Mouse (Mus musculus) ovary, postnatal 36 days (tissue): ENCODE data around the gene Vmn1r166.
"Not testable (repeated sequence)": the region's sequence is repeated elsewhere in the genome, so short reads cannot be mapped to it uniquely, and the experiment has no call there.

Source experiments
- DNase-seq: peaks from one replicate; pipeline ENCODE4 v3.0.0; 2022; ENCODE audit warnings: low spot score, mixed read lengths

Gene Vmn1r166

GRCm38 (mm10) chr7:23251582-23251981, at the start of gene Vmn1r166:
Vmn1r166 (minus strand) TSS chr7:23251682.
- DNase-seq: not testable (repeated sequence)

- DNase-seq: not testable (repeated sequence)
Observed at GRCm38 (mm10) chr7:23300892-23301291, 49.4 kb upstream of the Vmn1r166 start, which contains the start of gene Nlrp4e. Nlrp4e (plus strand) TSS chr7:23301192.

GRCm38 (mm10) chr7:23278800-23279199, 27.3 kb upstream of the Vmn1r166 start, which contains the start of gene Gm6902:
Gm6902 (minus strand) TSS chr7:23278900.
- DNase-seq: not testable (repeated sequence)

- not testable (repeated sequence) for DNase-seq
Observed at GRCm38 (mm10) chr7:23217032-23217431, 34.5 kb downstream of the Vmn1r166 start, which contains the start of gene Vmn1r165. Vmn1r165 (plus strand) TSS chr7:23217332.
